Mouse (Mus musculus): ENCODE data around the gene Col25a1. TPM values are rescaled to one million over a fixed set of nuclear protein-coding genes. Genes with fewer than 3 reads are reported as not detected.

Col25a1 gene
- polyA plus RNA-seq, 1 experiment from 2014 or later = 5.2 TPM

GRCm38 (mm10) chr3:130428796-130429195, 297.5 kb downstream of the Col25a1 start:
- no peak overlapping the region for H3K27ac ChIP-seq
- no peak for DNase-seq (ENCODE audit: low spot score)

GRCm38 (mm10) chr3:130430052-130430451, 298.8 kb downstream of the Col25a1 start:
- 81% methylated on average over 5 of the region's 5 CpGs for WGBS
- H3K4me1 ChIP-seq (replicated peaks) = no peaks in the 10 kb centered on the region
- no peak overlapping the region for H3K27ac ChIP-seq
- no peak overlapping the region for H3K4me3 ChIP-seq
- no peak for DNase-seq (ENCODE audit: low spot score)
- no peaks in the 10 kb centered on the region for H3K9me3 ChIP-seq
- H3K27me3 ChIP-seq (ENCODE audit: insufficient read depth, poor library complexity, severe bottlenecking) = no peaks in the 10 kb centered on the region
- no peaks in the 10 kb centered on the region for H3K36me3 ChIP-seq

More at GRCm38 (mm10) chr3:130428796-130429195, 297.5 kb downstream of the Col25a1 start:
- Histone ChIP-seq H3K27me3 (ENCODE audit: insufficient read depth, poor library complexity, severe bottlenecking) (no peaks in the 10 kb centered on the region), H3K9me3 (no peaks in the 10 kb centered on the region), H3K36me3 (no peaks in the 10 kb centered on the region), H3K4me3 (no peak overlapping the region), H3K4me1 (replicated peaks) (no peaks in the 10 kb centered on the region)
- 97% methylated on average over 4 of the region's 4 CpGs for WGBS

DNA sequence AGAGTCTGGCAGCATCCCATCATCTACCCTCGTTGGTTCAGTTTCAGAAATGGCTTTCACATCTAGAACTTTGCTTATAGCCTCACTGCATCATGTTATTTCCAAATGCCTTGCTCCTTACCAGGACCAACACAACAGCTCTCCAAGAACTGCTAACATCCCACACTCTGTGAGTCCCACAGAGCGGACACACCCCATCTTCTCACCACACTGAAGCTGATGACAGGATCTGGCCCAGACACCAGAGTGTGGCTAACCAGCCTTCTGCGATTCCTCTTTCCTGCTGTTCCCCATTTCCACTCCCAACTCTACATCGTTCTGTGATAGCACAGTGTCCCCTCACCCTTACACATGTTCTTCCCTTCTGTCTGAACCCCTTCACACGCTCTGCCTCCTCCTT, 301.5 kb downstream of the Col25a1 start:
- Histone ChIP-seq H3K36me3 (no peaks in the 10 kb centered on the region), H3K4me3 (no peak overlapping the region), H3K4me1 (replicated peaks) (no peaks in the 10 kb centered on the region), H3K27me3 (ENCODE audit: insufficient read depth, poor library complexity, severe bottlenecking) (no peaks in the 10 kb centered on the region), H3K9me3 (no peaks in the 10 kb centered on the region), H3K27ac (no peak overlapping the region)
- DNase-seq (ENCODE audit: low spot score) = no peak
- WGBS = 88% methylated on average over 5 of the region's 5 CpGs

GRCm38 (mm10) chr3:130436956-130437355, 305.7 kb downstream of the Col25a1 start:
- Histone ChIP-seq H3K27me3 (ENCODE audit: insufficient read depth, poor library complexity, severe bottlenecking) (no peaks in the 10 kb centered on the region), H3K36me3 (no peaks in the 10 kb centered on the region), H3K4me1 (replicated peaks) (no peaks in the 10 kb centered on the region), H3K4me3 (no peak overlapping the region), H3K9me3 (no peaks in the 10 kb centered on the region), H3K27ac (no peak overlapping the region)
- no peak for DNase-seq (ENCODE audit: low spot score)

DNA sequence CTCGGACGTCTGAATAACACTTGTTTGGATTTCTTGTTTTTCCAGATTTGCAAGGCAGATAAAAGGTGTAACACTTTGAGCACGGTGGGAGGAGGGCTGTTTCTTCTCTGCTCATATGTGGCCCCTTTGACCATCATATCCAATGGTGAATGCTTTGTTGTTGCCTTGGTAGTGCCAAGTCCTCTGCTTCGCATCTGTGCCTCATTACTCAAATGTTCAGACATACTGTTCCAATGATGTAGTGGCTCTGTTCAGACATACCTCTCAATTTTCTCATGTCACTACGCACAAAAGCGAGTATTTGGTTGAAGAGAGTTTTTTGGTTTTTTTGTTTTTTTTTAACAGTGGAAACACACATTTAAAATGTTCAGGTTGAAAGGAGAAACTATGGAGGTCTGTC, 308.5 kb downstream of the Col25a1 start:
- H3K4me3 ChIP-seq = no peak overlapping the region
- 86% methylated on average over 6 of the region's 6 CpGs for whole genome bisulfite sequencing
- no peaks in the 10 kb centered on the region for H3K27me3 ChIP-seq (ENCODE audit: insufficient read depth, poor library complexity, severe bottlenecking)
- no peaks in the 10 kb centered on the region for H3K4me1 ChIP-seq (replicated peaks)
- no peaks in the 10 kb centered on the region for H3K36me3 ChIP-seq
- no peak for DNase-seq (ENCODE audit: low spot score)
- no peaks in the 10 kb centered on the region for H3K9me3 ChIP-seq
- H3K27ac ChIP-seq = no peak overlapping the region

DNA sequence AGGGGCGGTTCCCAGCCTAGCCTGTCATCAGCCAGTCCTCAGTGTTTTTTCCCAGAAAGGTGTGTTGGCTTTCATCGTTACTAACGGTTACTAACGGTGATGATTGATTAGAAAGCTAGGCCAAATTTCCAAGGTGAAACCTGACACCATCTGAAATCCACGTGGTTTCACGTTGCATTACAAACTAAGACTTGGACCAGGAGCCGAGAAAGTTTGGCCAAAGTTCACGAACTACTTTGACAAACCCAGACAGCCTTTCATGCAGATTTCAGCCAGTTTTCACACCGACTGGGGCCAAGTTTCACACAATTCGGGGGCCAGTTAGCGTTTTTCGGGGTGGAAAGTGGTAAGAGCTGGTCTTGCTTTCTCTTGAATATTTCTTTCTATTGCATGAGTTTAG, 309.4 kb downstream of the Col25a1 start:
- WGBS = 73% methylated on average over 12 of the region's 12 CpGs
- no peaks in the 10 kb centered on the region for H3K27me3 ChIP-seq (ENCODE audit: insufficient read depth, poor library complexity, severe bottlenecking)
- no peaks in the 10 kb centered on the region for H3K36me3 ChIP-seq
- H3K4me1 ChIP-seq (replicated peaks) = no peaks in the 10 kb centered on the region
- H3K27ac ChIP-seq = no peak overlapping the region
- DNase-seq (ENCODE audit: low spot score) = no peak
- H3K9me3 ChIP-seq = no peaks in the 10 kb centered on the region
- H3K4me3 ChIP-seq = no peak overlapping the region

DNA sequence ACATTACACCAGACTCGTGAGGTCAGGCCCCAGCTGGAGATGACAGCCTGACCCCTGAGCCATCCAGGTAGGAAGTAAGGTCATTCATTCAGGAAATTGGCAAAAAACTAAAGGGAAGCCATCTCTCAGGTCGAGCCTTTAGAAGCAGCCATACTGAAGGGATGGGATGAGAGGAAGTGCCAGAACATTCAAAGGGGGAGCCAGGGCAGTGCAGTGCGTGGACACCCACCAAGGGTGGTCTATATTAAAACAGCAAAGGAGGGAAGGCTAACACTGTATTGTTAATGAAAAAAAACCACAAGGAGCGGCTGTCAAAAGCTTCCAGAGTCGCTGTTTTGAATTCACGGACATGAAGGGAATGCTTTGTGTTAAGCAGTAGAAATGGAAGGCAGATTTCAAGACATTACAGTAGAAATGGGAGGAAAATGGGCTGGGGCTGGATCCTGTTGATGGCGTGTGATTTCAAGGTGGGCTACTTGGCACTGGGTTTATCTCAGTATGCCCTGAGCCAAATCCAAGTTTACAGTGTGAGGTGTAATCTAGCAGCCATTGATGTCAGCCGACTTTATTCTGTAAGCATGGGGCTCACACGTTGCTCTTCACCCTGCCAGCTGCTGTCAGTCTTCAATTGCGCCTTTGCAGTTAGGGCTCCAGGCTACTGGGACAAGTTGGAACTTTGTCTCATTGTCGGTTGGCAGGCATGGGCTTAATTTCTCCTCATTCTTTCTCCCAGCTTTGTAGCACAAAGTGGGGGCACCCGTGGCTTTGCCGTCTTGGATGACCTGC, 312.7 kb downstream of the Col25a1 start:
- WGBS = 71% methylated on average over 13 of the region's 13 CpGs
- H3K4me3 ChIP-seq = no peak overlapping the region

DNA sequence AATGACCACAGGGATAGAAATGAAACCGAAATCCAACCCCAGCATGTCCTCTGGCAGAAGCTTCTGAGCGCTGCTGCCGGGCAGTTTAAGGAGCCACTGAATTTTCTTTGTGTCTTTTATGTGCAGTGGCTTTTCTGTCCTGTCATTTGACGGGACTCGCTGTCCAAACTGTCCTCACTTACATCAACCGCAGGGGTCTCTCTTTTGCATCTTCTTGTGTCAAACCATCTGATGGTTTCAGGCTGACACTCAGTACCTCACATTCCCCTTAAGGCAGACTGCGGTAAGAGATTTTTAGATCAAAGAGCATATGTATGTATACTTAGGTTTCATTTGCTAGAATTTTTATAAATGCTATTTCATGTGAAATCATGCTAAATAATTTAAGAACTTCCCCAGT, 318.6 kb downstream of the Col25a1 start:
- Histone ChIP-seq H3K4me1 (replicated peaks) (0 out of 2 replicates have a peak, but pooled peaks cover 3% of the 10 kb centered on the region), H3K9me3 (no peaks in the 10 kb centered on the region), H3K36me3 (no peaks in the 10 kb centered on the region), H3K27me3 (ENCODE audit: insufficient read depth, poor library complexity, severe bottlenecking) (no peaks in the 10 kb centered on the region), H3K4me3 (no peak overlapping the region), H3K27ac (no peak overlapping the region)
- DNase-seq (ENCODE audit: low spot score) = no peak
- WGBS = 69% methylated on average over 7 of the region's 7 CpGs

More for the DNA sequence above, 312.7 kb downstream of the Col25a1 start:
- H3K27me3 ChIP-seq (ENCODE audit: insufficient read depth, poor library complexity, severe bottlenecking) = no peaks in the 10 kb centered on the region
- no peak for DNase-seq (ENCODE audit: low spot score)
- no peaks in the 10 kb centered on the region for H3K4me1 ChIP-seq (replicated peaks)
- no peak overlapping the region for H3K27ac ChIP-seq
- H3K9me3 ChIP-seq = no peaks in the 10 kb centered on the region
- no peaks in the 10 kb centered on the region for H3K36me3 ChIP-seq

- WGBS = 88% methylated on average over 5 of the region's 5 CpGs
- H3K36me3 ChIP-seq = no peaks in the 10 kb centered on the region
- H3K27ac ChIP-seq = no peak overlapping the region
- no peaks in the 10 kb centered on the region for H3K27me3 ChIP-seq (ENCODE audit: insufficient read depth, poor library complexity, severe bottlenecking)
- no peak overlapping the region for H3K4me3 ChIP-seq
- peaks cover 9% of the 10 kb centered on the region; the same call in 1 of the 2 replicates for H3K9me3 ChIP-seq
- no peak for DNase-seq (ENCODE audit: low spot score)
- no peaks in the 10 kb centered on the region for H3K4me1 ChIP-seq (replicated peaks)
Observed at GRCm38 (mm10) chr3:130465371-130465770, 334.1 kb downstream of the Col25a1 start.

GRCm38 (mm10) chr3:130473211-130473768, 342.0 kb downstream of the Col25a1 start:
- 88% methylated on average over 4 of the region's 4 CpGs for WGBS
- DNase-seq (ENCODE audit: low spot score) = no peak
- Histone ChIP-seq H3K4me1 (replicated peaks) (no peaks in the 10 kb centered on the region), H3K36me3 (no peaks in the 10 kb centered on the region), H3K27me3 (ENCODE audit: insufficient read depth, poor library complexity, severe bottlenecking) (no peaks in the 10 kb centered on the region), H3K9me3 (no peaks in the 10 kb centered on the region), H3K4me3 (no peak overlapping the region), H3K27ac (no peak overlapping the region)

DNA sequence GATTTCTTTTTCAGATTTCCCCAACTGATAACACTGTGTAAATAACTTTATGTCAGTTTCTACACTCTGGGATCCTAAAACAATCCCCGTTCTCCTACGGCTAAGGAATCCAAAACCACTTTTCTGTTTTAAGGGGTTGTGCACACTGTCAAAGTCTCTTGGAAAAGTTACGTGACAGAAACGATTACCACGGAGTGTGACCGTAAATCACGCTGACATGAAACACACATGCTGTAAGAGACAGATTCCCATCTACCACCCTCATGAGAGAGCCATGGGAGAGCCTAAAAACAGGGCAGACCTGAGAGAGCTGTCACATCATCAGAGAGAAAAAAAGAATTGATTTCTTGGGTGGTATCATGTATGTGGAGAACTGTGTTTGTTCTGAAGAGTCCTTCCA, 342.7 kb downstream of the Col25a1 start:
- H3K27me3 ChIP-seq (ENCODE audit: insufficient read depth, poor library complexity, severe bottlenecking) = no peaks in the 10 kb centered on the region
- H3K4me1 ChIP-seq (replicated peaks) = no peaks in the 10 kb centered on the region
- 89% methylated on average over 7 of the region's 7 CpGs for WGBS
- no peak for DNase-seq (ENCODE audit: low spot score)
- no peak overlapping the region for H3K27ac ChIP-seq
- H3K9me3 ChIP-seq = no peaks in the 10 kb centered on the region
- H3K4me3 ChIP-seq = no peak overlapping the region
- no peaks in the 10 kb centered on the region for H3K36me3 ChIP-seq

- no peak for DNase-seq (ENCODE audit: low spot score)
- H3K36me3 ChIP-seq = no peaks in the 10 kb centered on the region
- H3K4me1 ChIP-seq (replicated peaks) = no peaks in the 10 kb centered on the region
- H3K9me3 ChIP-seq = no peaks in the 10 kb centered on the region
- no peak overlapping the region for H3K4me3 ChIP-seq
- H3K27me3 ChIP-seq (ENCODE audit: insufficient read depth, poor library complexity, severe bottlenecking) = no peaks in the 10 kb centered on the region
- no peak overlapping the region for H3K27ac ChIP-seq
- 91% methylated on average over 8 of the region's 8 CpGs for WGBS
Observed at GRCm38 (mm10) chr3:130482513-130482912, 351.2 kb downstream of the Col25a1 start.

DNA sequence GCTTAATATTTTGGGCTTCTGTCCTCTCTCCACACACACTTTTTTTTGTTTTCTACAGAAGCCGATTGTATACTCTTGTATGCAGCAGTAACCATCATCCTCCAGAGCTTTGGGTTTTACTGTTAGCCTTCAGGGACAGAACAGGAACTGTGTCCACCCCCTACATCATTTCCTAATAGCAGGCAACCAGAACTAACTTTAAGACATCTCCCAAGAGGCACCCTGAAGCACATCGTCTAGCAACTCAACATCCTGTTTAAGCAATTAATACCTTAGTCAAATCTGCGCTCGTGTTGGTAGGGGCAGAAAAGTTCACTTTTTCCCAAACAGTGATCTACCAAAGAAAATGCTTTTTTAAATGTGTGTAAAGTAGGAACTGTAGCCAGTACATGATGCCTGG, 357.5 kb downstream of the Col25a1 start:
- DNase-seq (ENCODE audit: low spot score) = no peak
- H3K36me3 ChIP-seq = no peaks in the 10 kb centered on the region
- no peak overlapping the region for H3K4me3 ChIP-seq
- 91% methylated on average over 4 of the region's 4 CpGs for WGBS
- H3K9me3 ChIP-seq = no peaks in the 10 kb centered on the region
- no peak overlapping the region for H3K27ac ChIP-seq
- no peaks in the 10 kb centered on the region for H3K27me3 ChIP-seq (ENCODE audit: insufficient read depth, poor library complexity, severe bottlenecking)
- peaks cover 4% of the 10 kb centered on the region for H3K4me1 ChIP-seq (replicated peaks)

Measured in hindbrain, embryonic 10.5 days (tissue).